ENCODE assay signal across 15 mouse cellular contexts in genomic region chr9:77732067-77732466, GRCm38 (mm10).
"Had no signal": no experiment of that assay in that cellular context is flagged by ENCODE, and none has a peak within 500 bp of the region (broad histone marks: within the 10 kb centered on the region; RNA-seq: fewer than 3 reads in every experiment).

No protein-coding gene starts in this region.

- H3K36me3 ChIP-seq: kidney, embryonic 15.5 days; limb, embryonic 10.5 days; liver, embryonic 15.5 days; midbrain, embryonic 15.5 days; neural tube, embryonic 12.5 days had no signal

- H3K9me3 ChIP-seq: kidney, embryonic 15.5 days; limb, embryonic 10.5 days; liver, embryonic 15.5 days; megakaryocyte, embryonic 14.5 days; midbrain, embryonic 15.5 days; neural tube, embryonic 12.5 days had no signal

- H3K4me3 ChIP-seq: kidney, embryonic 15.5 days; limb, embryonic 10.5 days; liver, embryonic 15.5 days; megakaryocyte, embryonic 14.5 days; midbrain, embryonic 15.5 days; neural tube, embryonic 12.5 days had no signal

- ATAC-seq: midbrain, embryonic 15.5 days had no signal

- H3K27ac ChIP-seq: kidney, embryonic 15.5 days; limb, embryonic 10.5 days; liver, embryonic 15.5 days; midbrain, embryonic 15.5 days; neural tube, embryonic 12.5 days had no signal

- DNase-seq: kidney, adult 2 months; kidney, postnatal 14 days; retina, postnatal 1 day; right cerebral cortex, postnatal 4 days; spleen, adult 18-20 months; thymus, adult 2 months; thymus, postnatal 25 days had no signal

- H3K27me3 ChIP-seq: kidney, embryonic 15.5 days; liver, embryonic 15.5 days; megakaryocyte, embryonic 14.5 days; midbrain, embryonic 15.5 days; neural tube, embryonic 12.5 days had no signal

- H3K4me1 ChIP-seq: kidney, embryonic 15.5 days; limb, embryonic 10.5 days; liver, embryonic 15.5 days; megakaryocyte, embryonic 14.5 days; midbrain, embryonic 15.5 days; neural tube, embryonic 12.5 days had no signal

- H3K4me2 ChIP-seq: kidney, embryonic 15.5 days; liver, embryonic 11.5 days; liver, embryonic 15.5 days; midbrain, embryonic 11.5 days; midbrain, embryonic 15.5 days; neural tube, embryonic 12.5 days had no signal

- H3K9ac ChIP-seq: kidney, embryonic 15.5 days; liver, embryonic 15.5 days; midbrain, embryonic 15.5 days; neural tube, embryonic 12.5 days had no signal
